Mouse (Mus musculus): Measurements from ENCODE around the gene Cyfip2. TPM values are rescaled to one million over a fixed set of nuclear protein-coding genes. Genes with fewer than 3 reads are reported as not detected.

The Cyfip2 gene
- total RNA-seq, 2 experiments from 2014 or later: 362 to 381 TPM

Small RNA genes lying within 50 kb of the gene (microRNA-seq; reads per million reads assigned to microRNA genes)
- 0 reads per million in 2 experiments for gene Mir7239

Other genes starting within 250 kb of the Cyfip2 start
- gene Nipal4, start 146.4 kb downstream of the Cyfip2 start, total RNA-seq (2021): 1 to 10 TPM; 4.1 to 4.6 TPM
- gene Fndc9, start 77.3 kb downstream of the Cyfip2 start, total RNA-seq (2021): 1 to 10 TPM; 2.9 to 3.4 TPM
- gene Itk, start 76.7 kb upstream of the Cyfip2 start, total RNA-seq (2021): under 1 TPM; 0.36 to 0.58 TPM
- not detected for gene Fam71b, start 83.7 kb upstream of the Cyfip2 start, total RNA-seq (2021)
- gene Med7, start 124.1 kb upstream of the Cyfip2 start, total RNA-seq (2021): 10 to 100 TPM; 35.5 to 36.8 TPM
- 1 to 10 TPM; 2.0 to 2.2 TPM for gene Havcr2, start 142.1 kb upstream of the Cyfip2 start, total RNA-seq (2021)
- gene Gm12169, start 211.4 kb upstream of the Cyfip2 start, total RNA-seq (2021): not detected